Mouse (Mus musculus): ENCODE data around the gene Capn9. TPM values are rescaled to one million over a fixed set of nuclear protein-coding genes. Genes with fewer than 3 reads are reported as not detected.

The Capn9 gene
- polyA plus RNA-seq, 1 experiment from 2014 or later = not detected

DNA sequence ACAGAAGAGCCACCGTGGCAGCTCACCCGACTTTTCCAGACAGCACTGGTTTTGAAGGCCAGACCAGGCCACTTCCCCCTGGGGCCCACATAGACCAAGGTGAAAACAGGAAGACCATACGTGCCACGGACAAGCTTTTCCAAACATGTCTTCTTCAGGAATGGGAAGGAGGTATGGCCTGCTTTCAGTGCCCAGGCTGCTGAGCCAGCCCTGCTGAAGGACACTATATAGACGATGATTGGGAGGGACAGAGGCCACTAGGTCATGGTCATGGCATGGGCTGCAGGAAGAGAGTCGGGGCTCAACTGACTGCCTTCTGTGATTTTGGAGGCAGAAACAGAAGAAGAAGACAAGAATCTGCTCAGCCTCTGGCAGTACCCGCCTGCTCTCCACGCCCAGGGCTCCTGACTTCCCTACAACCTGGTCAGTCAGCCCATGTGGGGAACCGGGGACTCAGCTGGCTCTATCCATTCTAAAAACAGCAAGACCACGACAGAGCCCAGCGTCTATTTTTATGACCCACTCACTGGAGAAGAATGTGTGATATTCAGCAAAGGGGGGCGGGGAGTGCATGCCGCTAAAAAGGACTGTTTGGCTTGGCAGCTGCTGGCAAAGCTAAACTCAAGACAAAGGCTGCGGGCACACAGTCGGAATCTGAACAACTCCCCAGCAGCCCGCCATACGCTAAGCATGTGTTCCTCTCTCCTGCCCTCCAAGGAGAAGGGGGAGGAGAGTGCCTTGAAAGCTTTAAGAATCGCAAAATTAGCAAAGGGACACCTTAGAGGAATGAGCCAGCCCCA, 67.8 kb downstream of the Capn9 start:
- H3K4me3 ChIP-seq (ENCODE audit: low read depth, low read length) = no peak overlapping the region
- DNase-seq (ENCODE audit: low spot score, missing footprints) (no peak), ATAC-seq (ENCODE audit: low FRiP score) (no peak)
- no peak overlapping the region for H3K9ac ChIP-seq (ENCODE audit: low read length)
- no peak overlapping the region for H3K27ac ChIP-seq (ENCODE audit: low read depth, low read length)
- H3K36me3 ChIP-seq (ENCODE audit: control insufficient read depth, insufficient read depth, low read length) = no peaks in the 10 kb centered on the region
- H3K27me3 ChIP-seq (ENCODE audit: control insufficient read depth, insufficient read depth, low read length) = no peaks in the 10 kb centered on the region
- H3K9me3 ChIP-seq (ENCODE audit: control insufficient read depth, low read length) = no peaks in the 10 kb centered on the region
- WGBS = 81% methylated on average over 18 of the region's 18 CpGs
- H3K4me1 ChIP-seq (ENCODE audit: control insufficient read depth, insufficient read depth, low read length) = peaks cover 4% of the 10 kb centered on the region
- H3K4me2 ChIP-seq = no peak overlapping the region

- H3K9me3 ChIP-seq (ENCODE audit: control insufficient read depth, low read length) = no peaks in the 10 kb centered on the region
- no peak overlapping the region for H3K27ac ChIP-seq (ENCODE audit: low read depth, low read length)
- no peak overlapping the region for H3K9ac ChIP-seq (ENCODE audit: low read length)
- H3K4me2 ChIP-seq = no peak overlapping the region
- ATAC-seq (ENCODE audit: low FRiP score) (0 out of 2 replicates have a peak, but pooled peaks have one; percentile 5), DNase-seq (ENCODE audit: low spot score, missing footprints) (no peak)
- H3K27me3 ChIP-seq (ENCODE audit: control insufficient read depth, insufficient read depth, low read length) = no peaks in the 10 kb centered on the region
- H3K4me1 ChIP-seq (ENCODE audit: control insufficient read depth, insufficient read depth, low read length) = peaks cover 4% of the 10 kb centered on the region
- no peak overlapping the region for H3K4me3 ChIP-seq (ENCODE audit: low read depth, low read length)
- no peaks in the 10 kb centered on the region for H3K36me3 ChIP-seq (ENCODE audit: control insufficient read depth, insufficient read depth, low read length)
These were observed 72.4 kb downstream of the Capn9 start for GRCm38 (mm10) chr8:124648311-124648710.

- no peak overlapping the region for H3K4me2 ChIP-seq
- ATAC-seq (ENCODE audit: low FRiP score) (no peak), DNase-seq (ENCODE audit: low spot score, missing footprints) (no peak)
- H3K4me3 ChIP-seq (ENCODE audit: low read depth, low read length) = no peak overlapping the region
- WGBS = 93% methylated on average over 20 of the region's 20 CpGs
- H3K36me3 ChIP-seq (ENCODE audit: control insufficient read depth, insufficient read depth, low read length) = no peaks in the 10 kb centered on the region
- no peak overlapping the region for H3K9ac ChIP-seq (ENCODE audit: low read length)
- H3K27me3 ChIP-seq (ENCODE audit: control insufficient read depth, insufficient read depth, low read length) = no peaks in the 10 kb centered on the region
- H3K4me1 ChIP-seq (ENCODE audit: control insufficient read depth, insufficient read depth, low read length) = peaks cover 4% of the 10 kb centered on the region
- H3K9me3 ChIP-seq (ENCODE audit: control insufficient read depth, low read length) = no peaks in the 10 kb centered on the region
- no peak overlapping the region for H3K27ac ChIP-seq (ENCODE audit: low read depth, low read length)
These were observed 75.9 kb downstream of the Capn9 start for GRCm38 (mm10) chr8:124651776-124652175.

DNA sequence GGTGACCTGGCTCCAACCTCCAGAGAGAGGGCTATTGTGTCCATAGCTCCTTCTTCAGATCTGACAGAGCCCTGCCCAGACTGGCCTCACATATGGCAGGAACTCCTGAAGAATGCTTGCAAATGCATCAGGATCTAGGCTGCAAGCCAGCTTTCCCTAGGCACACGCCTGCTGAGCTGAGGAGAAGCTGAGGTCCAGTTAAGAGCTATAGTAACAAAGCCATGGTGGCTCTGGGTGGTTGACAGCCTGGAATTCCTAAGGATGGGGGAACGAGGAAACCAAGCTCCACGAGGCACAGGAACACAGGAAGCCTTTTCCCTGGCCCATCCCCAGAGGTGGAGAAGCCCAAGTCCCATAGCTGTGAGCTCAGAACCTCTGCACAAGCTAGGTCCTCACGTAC, 76.6 kb downstream of the Capn9 start:
- Histone ChIP-seq H3K9me3 (ENCODE audit: control insufficient read depth, low read length) (no peaks in the 10 kb centered on the region), H3K4me2 (no peak overlapping the region), H3K9ac (ENCODE audit: low read length) (no peak overlapping the region), H3K27ac (ENCODE audit: low read depth, low read length) (no peak overlapping the region), H3K27me3 (ENCODE audit: control insufficient read depth, insufficient read depth, low read length) (no peaks in the 10 kb centered on the region), H3K4me3 (ENCODE audit: low read depth, low read length) (no peak overlapping the region), H3K4me1 (ENCODE audit: control insufficient read depth, insufficient read depth, low read length) (peaks cover 4% of the 10 kb centered on the region), H3K36me3 (ENCODE audit: control insufficient read depth, insufficient read depth, low read length) (no peaks in the 10 kb centered on the region)
- 40% methylated on average over 4 of the region's 4 CpGs for WGBS
- DNase-seq (ENCODE audit: low spot score, missing footprints) = no peak
- no peak for ATAC-seq (ENCODE audit: low FRiP score)

- no peak overlapping the region for H3K9ac ChIP-seq (ENCODE audit: low read length)
- H3K4me1 ChIP-seq (ENCODE audit: control insufficient read depth, insufficient read depth, low read length) = no peaks in the 10 kb centered on the region
- H3K4me2 ChIP-seq = no peak overlapping the region
- DNase-seq (ENCODE audit: low spot score, missing footprints) = no peak
- ATAC-seq (ENCODE audit: low FRiP score) = no peak
- H3K27me3 ChIP-seq (ENCODE audit: control insufficient read depth, insufficient read depth, low read length) = no peaks in the 10 kb centered on the region
- no peaks in the 10 kb centered on the region for H3K9me3 ChIP-seq (ENCODE audit: control insufficient read depth, low read length)
- H3K27ac ChIP-seq (ENCODE audit: low read depth, low read length) = no peak overlapping the region
- no peak overlapping the region for H3K4me3 ChIP-seq (ENCODE audit: low read depth, low read length)
- H3K36me3 ChIP-seq (ENCODE audit: control insufficient read depth, insufficient read depth, low read length) = no peaks in the 10 kb centered on the region
- WGBS = 76% methylated on average over 28 of the region's 28 CpGs
These were observed 77.9 kb downstream of the Capn9 start for GRCm38 (mm10) chr8:124653568-124654475.

GRCm38 (mm10) chr8:124657961-124658360, 82.0 kb downstream of the Capn9 start:
- no peak for ATAC-seq (ENCODE audit: low FRiP score)
- no peaks in the 10 kb centered on the region for H3K27me3 ChIP-seq (ENCODE audit: control insufficient read depth, insufficient read depth, low read length)
- DNase-seq (ENCODE audit: low spot score, missing footprints) = no peak
- H3K27ac ChIP-seq (ENCODE audit: low read depth, low read length) = no peak overlapping the region
- H3K4me1 ChIP-seq (ENCODE audit: control insufficient read depth, insufficient read depth, low read length) = peaks cover 11% of the 10 kb centered on the region
- no peak overlapping the region for H3K4me3 ChIP-seq (ENCODE audit: low read depth, low read length)
- H3K4me2 ChIP-seq = no peak overlapping the region
- no peak overlapping the region for H3K9ac ChIP-seq (ENCODE audit: low read length)
- H3K9me3 ChIP-seq (ENCODE audit: control insufficient read depth, low read length) = no peaks in the 10 kb centered on the region
- WGBS = 90% methylated on average over 7 of the region's 7 CpGs
- H3K36me3 ChIP-seq (ENCODE audit: control insufficient read depth, insufficient read depth, low read length) = no peaks in the 10 kb centered on the region

DNA sequence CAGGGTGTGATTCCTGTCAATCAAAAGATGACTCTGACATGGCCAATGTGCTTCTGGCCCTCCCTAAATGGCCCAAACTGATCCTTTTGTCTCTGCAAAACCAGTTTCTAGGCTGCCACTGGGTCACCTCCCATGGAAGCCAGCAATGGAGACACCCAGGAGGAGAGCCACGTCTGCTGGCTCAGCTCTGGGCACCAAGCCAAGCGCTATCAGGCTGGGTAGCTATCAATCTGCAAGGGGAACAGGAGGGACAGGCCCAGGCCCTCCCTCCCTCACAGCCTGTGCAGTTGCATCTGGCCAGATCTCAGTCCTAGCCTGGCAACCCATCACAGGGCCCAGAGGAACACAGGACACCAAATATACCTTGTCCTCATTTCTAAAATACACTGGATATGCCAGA, 82.5 kb downstream of the Capn9 start:
- H3K4me1 ChIP-seq (ENCODE audit: control insufficient read depth, insufficient read depth, low read length) = peaks cover 12% of the 10 kb centered on the region

DNA sequence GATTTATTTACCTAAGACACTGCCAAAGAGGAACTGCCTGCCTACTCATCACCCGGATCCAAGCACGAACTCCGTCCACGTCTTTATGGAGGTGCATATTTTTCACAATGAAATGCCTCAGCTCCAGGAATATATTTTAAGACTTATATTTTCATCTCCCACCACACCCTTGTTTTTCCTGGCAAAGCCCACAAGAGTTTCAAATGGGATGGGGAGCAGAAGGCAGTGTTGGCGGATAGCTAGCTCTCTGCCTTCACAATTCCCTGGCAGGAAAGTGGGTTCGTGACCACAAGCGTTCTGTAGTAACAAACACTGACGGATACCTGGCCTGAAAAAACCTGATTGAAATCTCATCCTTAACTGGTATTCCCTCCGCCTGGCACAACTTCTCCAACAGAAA, 85.9 kb downstream of the Capn9 start:
- no peak for ATAC-seq (ENCODE audit: low FRiP score)
- Histone ChIP-seq H3K4me2 (peak overlapping the region; percentile 78), H3K4me1 (ENCODE audit: control insufficient read depth, insufficient read depth, low read length) (peaks cover 14% of the 10 kb centered on the region)

More for the DNA sequence above, 82.5 kb downstream of the Capn9 start:
- DNase-seq (ENCODE audit: low spot score, missing footprints) = no peak
- Histone ChIP-seq H3K27ac (ENCODE audit: low read depth, low read length) (no peak overlapping the region), H3K36me3 (ENCODE audit: control insufficient read depth, insufficient read depth, low read length) (no peaks in the 10 kb centered on the region), H3K27me3 (ENCODE audit: control insufficient read depth, insufficient read depth, low read length) (no peaks in the 10 kb centered on the region), H3K4me3 (ENCODE audit: low read depth, low read length) (no peak overlapping the region), H3K9ac (ENCODE audit: low read length) (no peak overlapping the region), H3K4me2 (no peak overlapping the region), H3K9me3 (ENCODE audit: control insufficient read depth, low read length) (no peaks in the 10 kb centered on the region)
- WGBS = 64% methylated on average over 2 of the region's 2 CpGs
- no peak for ATAC-seq (ENCODE audit: low FRiP score)

More for the DNA sequence above, 85.9 kb downstream of the Capn9 start:
- Histone ChIP-seq H3K4me3 (ENCODE audit: low read depth, low read length) (peak overlapping the region; percentile 81), H3K27ac (ENCODE audit: low read depth, low read length) (no peak overlapping the region), H3K9me3 (ENCODE audit: control insufficient read depth, low read length) (no peaks in the 10 kb centered on the region), H3K36me3 (ENCODE audit: control insufficient read depth, insufficient read depth, low read length) (no peaks in the 10 kb centered on the region), H3K9ac (ENCODE audit: low read length) (peak overlapping the region; percentile 86), H3K27me3 (ENCODE audit: control insufficient read depth, insufficient read depth, low read length) (no peaks in the 10 kb centered on the region)
- WGBS = 68% methylated on average over 9 of the region's 9 CpGs
- no peak for DNase-seq (ENCODE audit: low spot score, missing footprints)

Data from midbrain, embryonic 11.5 days (tissue).